ENCODE assay signal across 8 mouse cellular contexts in genomic region chr6:90818956-90819355, GRCm38 (mm10).
DNase-seq lines count a peak whose midpoint lies in the region; ATAC-seq and TF ChIP-seq lines count a peak whose summit lies in the region.

No protein-coding gene starts in this region.

- no peak for ATAC-seq in heart, embryonic 13.5 days (ENCODE audit: extremely low read depth, insufficient number of reproducible peaks, low FRiP score, low TSS enrichment)
- peak; percentile 12; the same call in 1 of the 2 replicates for ATAC-seq in midbrain, embryonic 13.5 days

- no peaks in the 10 kb centered on the region for H3K79me2 ChIP-seq in heart, adult 2 months (replicated peaks; ENCODE audit: control insufficient read depth, insufficient read depth, low read length)

- no peak overlapping the region for H3K9ac ChIP-seq in heart, adult 2 months (ENCODE audit: low read depth, low read length)
- H3K9ac ChIP-seq in heart, embryonic 13.5 days = peak overlapping the region; percentile 44; the same call in 1 of the 2 replicates
- no peak overlapping the region for H3K9ac ChIP-seq in midbrain, embryonic 13.5 days (replicated peaks)

- no peaks in the 10 kb centered on the region for H3K4me1 ChIP-seq in heart, adult 2 months (ENCODE audit: control insufficient read depth, insufficient read depth, low read length)
- peaks cover 52% of the 10 kb centered on the region for H3K4me1 ChIP-seq in heart, embryonic 13.5 days
- H3K4me1 ChIP-seq in midbrain, embryonic 13.5 days (replicated peaks) = 0 out of 2 replicates have a peak, but pooled peaks cover 5% of the 10 kb centered on the region

- no peak overlapping the region for H3K4me3 ChIP-seq in heart, adult 2 months
- H3K4me3 ChIP-seq in heart, embryonic 13.5 days = no peak overlapping the region
- H3K4me3 ChIP-seq in midbrain, embryonic 13.5 days (replicated peaks) = no peak overlapping the region

- peak; percentile 41 to 54 for DNase-seq in heart, adult 2 months
- DNase-seq in heart, adult 11 months = no peak
- peak; percentile 83 for DNase-seq in MN1 (ENCODE audit: low spot score)
- DNase-seq in cerebellum, adult 8-10 months = peak; percentile 76
- peak; percentile 70 to 77 for DNase-seq in left cerebral cortex, adult 18-20 months (ENCODE audit: low spot score in 2 of 2)
- DNase-seq in spleen, postnatal 4 days (ENCODE audit: low spot score in 2 of 2) = peak; percentile 51 to 85

- no peak overlapping the region for H3K27ac ChIP-seq in heart, adult 2 months
- no peak overlapping the region for H3K27ac ChIP-seq in heart, embryonic 13.5 days (replicated peaks)
- H3K27ac ChIP-seq in midbrain, embryonic 13.5 days = no peak overlapping the region

- no peak for TF ChIP-seq POLR2A in heart, adult 2 months (IDR thresholded peaks at IDR 0.05; ENCODE audit: insufficient read depth, low read depth, low read length)

- no CpG with 5 or more reads among the region's 4 CpGs for WGBS in heart, adult 2 months
- no CpG with 5 or more reads among the region's 4 CpGs for WGBS in heart, embryonic 13.5 days
- 0% methylated on average over 1 of the region's 4 CpGs for WGBS in midbrain, embryonic 13.5 days

- H3K9me3 ChIP-seq in heart, embryonic 13.5 days = no peaks in the 10 kb centered on the region
- no peaks in the 10 kb centered on the region for H3K9me3 ChIP-seq in midbrain, embryonic 13.5 days

- no peaks in the 10 kb centered on the region for H3K27me3 ChIP-seq in heart, adult 2 months (ENCODE audit: control insufficient read depth, insufficient read depth, low read length)
- 0 out of 2 replicates have a peak, but pooled peaks cover 5% of the 10 kb centered on the region for H3K27me3 ChIP-seq in heart, embryonic 13.5 days (replicated peaks)
- no peaks in the 10 kb centered on the region for H3K27me3 ChIP-seq in midbrain, embryonic 13.5 days

- intact Hi-C loops in heart, adult 2 months (cut with DNase I) = loop anchor here (2.0 to 10.0 kb wide), 5 partner anchors 82 to 463 kb away; no protein-coding TSS in a partner anchor

- TF ChIP-seq EP300 in heart, adult 2 months (IDR thresholded peaks at IDR 0.05; ENCODE audit: insufficient read depth, low read depth, low read length) = no peak

- peak; percentile 72 for TF ChIP-seq CTCF in heart, adult 2 months (IDR thresholded peaks at IDR 0.05)

- H3K4me2 ChIP-seq in heart, embryonic 13.5 days = no peak overlapping the region
- H3K4me2 ChIP-seq in midbrain, embryonic 13.5 days (replicated peaks) = no peak overlapping the region

- H3K36me3 ChIP-seq in heart, adult 2 months (ENCODE audit: control insufficient read depth, insufficient read depth, low read length) = no peaks in the 10 kb centered on the region
- H3K36me3 ChIP-seq in heart, embryonic 13.5 days = no peaks in the 10 kb centered on the region
- no peaks in the 10 kb centered on the region for H3K36me3 ChIP-seq in midbrain, embryonic 13.5 days
